Comparison of ENCODE assay signal across 32 mouse cellular contexts in genomic region chr11:50599156-50599555, GRCm38 (mm10). TPM values are rescaled to one million over a fixed set of nuclear protein-coding genes. Genes with fewer than 3 reads are reported as not detected.
DNase-seq lines count a peak whose midpoint lies in the region; ATAC-seq and TF ChIP-seq lines count a peak whose summit lies in the region.
"Had no signal": no experiment of that assay in that cellular context is flagged by ENCODE, and none has a peak within 500 bp of the region (broad histone marks: within the 10 kb centered on the region; RNA-seq: fewer than 3 reads in every experiment).

No protein-coding gene starts in this region.

- H3K4me1 ChIP-seq in midbrain, postnatal 0 days (ENCODE audit: insufficient read depth, low read length) = peaks cover 9% of the 10 kb centered on the region; the same call in 1 of the 2 replicates
- H3K4me1 ChIP-seq in midbrain, embryonic 13.5 days (replicated peaks) = peaks cover 23% of the 10 kb centered on the region
- H3K4me1 ChIP-seq in stomach, postnatal 0 days (replicated peaks; ENCODE audit: control insufficient read depth, insufficient read depth) = no peaks in the 10 kb centered on the region

- H3K27ac ChIP-seq in gastrocnemius, adult 2 months = no peak overlapping the region
- no peak overlapping the region for H3K27ac ChIP-seq in layer of hippocampus, adult 2 months
- H3K27ac ChIP-seq in midbrain, postnatal 0 days (ENCODE audit: low read depth, low read length) = no peak overlapping the region
- H3K27ac ChIP-seq in midbrain, embryonic 13.5 days = no peak overlapping the region
- H3K27ac ChIP-seq in stomach, postnatal 0 days (replicated peaks) = no peak overlapping the region
- H3K27ac ChIP-seq: embryonic facial prominence, embryonic 10.5 days; embryonic facial prominence, embryonic 15.5 days; forebrain, embryonic 13.5 days; hindbrain, embryonic 15.5 days; limb, embryonic 10.5 days; limb, embryonic 15.5 days; macrophage; neural tube, embryonic 15.5 days had no signal

- no peak for DNase-seq in gastrocnemius, adult 2 months
- DNase-seq in gastrocnemius, postnatal 36 days = no peak
- DNase-seq in layer of hippocampus, adult 2 months (ENCODE audit: low spot score in 2 of 2) = no peak
- no peak for DNase-seq in layer of hippocampus, adult 18-20 months (ENCODE audit: low spot score in 2 of 2)
- no peak for DNase-seq in midbrain, postnatal 0 days (ENCODE audit: low spot score)
- no peak for DNase-seq in stomach, postnatal 0 days (ENCODE audit: low spot score)
- DNase-seq: adrenal gland, postnatal 10 days; cerebellum, adult 18-20 months; cerebellum, postnatal 14 days; gastrocnemius, postnatal 14 days; heart, adult 11 months; kidney, postnatal 25 days; midbrain, embryonic 14.5 days; retina, postnatal 1 day; right cerebral cortex, postnatal 14 days; spleen, adult 18-20 months; thymus, adult 18-20 months had no signal

- H3K9me3 ChIP-seq in midbrain, postnatal 0 days (ENCODE audit: low read length) = no peaks in the 10 kb centered on the region
- H3K9me3 ChIP-seq in midbrain, embryonic 13.5 days = no peaks in the 10 kb centered on the region
- no peaks in the 10 kb centered on the region for H3K9me3 ChIP-seq in stomach, postnatal 0 days (ENCODE audit: control insufficient read depth, low read length)
- H3K9me3 ChIP-seq: embryonic facial prominence, embryonic 10.5 days; embryonic facial prominence, embryonic 15.5 days; forebrain, embryonic 13.5 days; heart, embryonic 12.5 days; hindbrain, embryonic 15.5 days; limb, embryonic 10.5 days; limb, embryonic 15.5 days; neural tube, embryonic 15.5 days had no signal

- H3K27me3 ChIP-seq in midbrain, postnatal 0 days (ENCODE audit: insufficient read depth, low read length) = peaks cover 32% of the 10 kb centered on the region
- H3K27me3 ChIP-seq in midbrain, embryonic 13.5 days = peaks cover 50% of the 10 kb centered on the region
- H3K27me3 ChIP-seq in stomach, postnatal 0 days (ENCODE audit: control insufficient read depth, insufficient read depth, low read length) = peaks cover 2% of the 10 kb centered on the region; the same call in 1 of the 2 replicates

- no peak overlapping the region for H3K4me3 ChIP-seq in gastrocnemius, adult 2 months
- H3K4me3 ChIP-seq in layer of hippocampus, adult 2 months = no peak overlapping the region
- no peak overlapping the region for H3K4me3 ChIP-seq in midbrain, postnatal 0 days (ENCODE audit: low read depth, low read length)
- H3K4me3 ChIP-seq in midbrain, embryonic 13.5 days (replicated peaks) = no peak overlapping the region
- no peak overlapping the region for H3K4me3 ChIP-seq in stomach, postnatal 0 days (ENCODE audit: low read depth, low read length)
- H3K4me3 ChIP-seq: embryonic facial prominence, embryonic 10.5 days; embryonic facial prominence, embryonic 15.5 days; forebrain, embryonic 13.5 days; heart, embryonic 12.5 days; hindbrain, embryonic 15.5 days; limb, embryonic 10.5 days; limb, embryonic 15.5 days; neural tube, embryonic 15.5 days had no signal

- no peaks in the 10 kb centered on the region for H3K36me3 ChIP-seq in midbrain, postnatal 0 days (ENCODE audit: insufficient read depth, low read length)
- H3K36me3 ChIP-seq in midbrain, embryonic 13.5 days = no peaks in the 10 kb centered on the region
- no peaks in the 10 kb centered on the region for H3K36me3 ChIP-seq in stomach, postnatal 0 days (ENCODE audit: control insufficient read depth, insufficient read depth, low read length)
- H3K36me3 ChIP-seq: embryonic facial prominence, embryonic 10.5 days; embryonic facial prominence, embryonic 15.5 days; heart, embryonic 12.5 days; hindbrain, embryonic 15.5 days; limb, embryonic 10.5 days; limb, embryonic 15.5 days; neural tube, embryonic 15.5 days had no signal

- 62% methylated on average over 2 of the region's 2 CpGs for WGBS in midbrain, postnatal 0 days
- WGBS in midbrain, embryonic 13.5 days = 58% methylated on average over 2 of the region's 2 CpGs
- WGBS in stomach, postnatal 0 days = 60% methylated on average over 2 of the region's 2 CpGs

- intact Hi-C loops in gastrocnemius, adult 2 months (cut with DNase I) = no loop called here
- intact Hi-C loops in gastrocnemius, postnatal 36 days (cut with DNase I) = no loop called here

- 0 out of 2 replicates have a peak, but pooled peaks have one; percentile 13 for TF ChIP-seq CTCF in gastrocnemius, adult 2 months (IDR thresholded peaks at IDR 0.05)
- peak; percentile 55 for TF ChIP-seq CTCF in layer of hippocampus, adult 2 months (conservative IDR thresholded peaks at IDR 0.05)
- TF ChIP-seq CTCF in midbrain, postnatal 0 days (IDR thresholded peaks at IDR 0.05) = peak; percentile 33
- TF ChIP-seq CTCF in stomach, postnatal 0 days (IDR thresholded peaks at IDR 0.05; ENCODE audit: low read depth) = peak; percentile 24; the same call in 1 of the 2 replicates

- no peak overlapping the region for H3K4me2 ChIP-seq in midbrain, postnatal 0 days (ENCODE audit: low read depth, low read length, poor library complexity, severe bottlenecking)
- H3K4me2 ChIP-seq in midbrain, embryonic 13.5 days (replicated peaks) = no peak overlapping the region
- H3K4me2 ChIP-seq in stomach, postnatal 0 days (replicated peaks; ENCODE audit: low read depth) = no peak overlapping the region
- H3K4me2 ChIP-seq: embryonic facial prominence, embryonic 15.5 days; forebrain, embryonic 13.5 days; heart, embryonic 12.5 days; hindbrain, embryonic 15.5 days; limb, embryonic 15.5 days; neural tube, embryonic 15.5 days had no signal

- no peak for ATAC-seq in midbrain, postnatal 0 days (ENCODE audit: low FRiP score)
- no peak for ATAC-seq in midbrain, embryonic 13.5 days
- no peak for ATAC-seq in stomach, postnatal 0 days (ENCODE audit: low FRiP score, low TSS enrichment)
- ATAC-seq in erythroblast, adult 5-6 weeks (replicated peaks; ENCODE audit: low FRiP score, poor library complexity, severe bottlenecking) = no peak
- ATAC-seq: forebrain, embryonic 13.5 days; intestine, embryonic 16.5 days; lung, postnatal 0 days had no signal

- no peak overlapping the region for H3K9ac ChIP-seq in midbrain, postnatal 0 days (replicated peaks; ENCODE audit: low read length, poor library complexity, severe bottlenecking)
- H3K9ac ChIP-seq in midbrain, embryonic 13.5 days (replicated peaks) = no peak overlapping the region
- no peak overlapping the region for H3K9ac ChIP-seq in stomach, postnatal 0 days (ENCODE audit: low read length)
- H3K9ac ChIP-seq: embryonic facial prominence, embryonic 15.5 days; forebrain, embryonic 13.5 days; heart, embryonic 12.5 days; hindbrain, embryonic 15.5 days; limb, embryonic 15.5 days; neural tube, embryonic 15.5 days had no signal

- no peak for TF ChIP-seq EP300 in stomach, postnatal 0 days (optimal IDR thresholded peaks at IDR 0.05)

RNA-seq across cellular contexts. Expression of gene Adamts2, which starts 2.7 kb away (rescaled TPM):
- 1 to 10 TPM; 6.1 to 9.8 TPM for total RNA-seq in gastrocnemius, adult 2 months (2021)
- 10 to 100 TPM; 10.4 to 12.4 TPM for total RNA-seq in gastrocnemius, postnatal 36 days (2021)
- total RNA-seq in layer of hippocampus, adult 2 months (2021) = 10 to 100 TPM; 14.5 to 15.4 TPM
- total RNA-seq in layer of hippocampus, adult 18-20 months (2021) = 10 to 100 TPM; 13.7 to 16.8 TPM
- total RNA-seq in midbrain, postnatal 0 days (2014; rRNA removed) = 12.7 and 17.9 TPM in 2 replicates
- 4.5 and 4.9 TPM in 2 replicates for polyA plus RNA-seq in midbrain, postnatal 0 days (2015; fragmentation: Nextera tagmentation; extraction: Ambion mirVana)
- polyA plus RNA-seq in midbrain, embryonic 13.5 days (2015; fragmentation: Nextera tagmentation; extraction: Ambion mirVana) = 1.6 and 1.9 TPM in 2 replicates
- 10.3 and 12.2 TPM in 2 replicates for polyA plus RNA-seq in stomach, postnatal 0 days (2015; fragmentation: Nextera tagmentation; extraction: Ambion mirVana)
- not detected in 2 replicates for total RNA-seq in erythroblast, adult 5-6 weeks (2015; ENCODE audit: low replicate concordance)
- total RNA-seq in erythroblast, adult 5-6 weeks (2017; ENCODE audit: low replicate concordance) = 0.09 and 0.28 TPM in 2 replicates
- total RNA-seq: CH12.LX; megakaryocyte-erythroid progenitor cell, adult 5-6 weeks had no signal
- polyA plus RNA-seq: macrophage had no signal

Comparison
In these comparisons a context has a peak if more than half of its experiments do, and no peak if none do; other contexts are left out.
1. RNA of gene Adamts2, which starts 2.7 kb away (total RNA-seq): 13.7 to 16.8 TPM in layer of hippocampus, adult 18-20 months, 14.5 to 15.4 TPM in layer of hippocampus, adult 2 months, 12.7 to 17.9 TPM in midbrain, postnatal 0 days, 10.4 to 12.4 TPM in gastrocnemius, postnatal 36 days and 6.1 to 9.8 TPM in gastrocnemius, adult 2 months; 0.09 to 0.28 TPM in erythroblast, adult 5-6 weeks; every median in the first group is over 4 times any median in the second.
2. Peak in every context shown above with its lines, with median percentiles within 50 percentile points of each other: CTCF ChIP-seq.